Mouse (Mus musculus): ENCODE data around the gene Stpg4.
A peak's percentile ranks its signal among the peaks of the same experiment; 100 is the strongest.

The Stpg4 gene

GRCm38 (mm10) chr17:87427511-87427910, at the start of gene Stpg4:
Gene Stpg4, minus strand, starts transcription at chr17:87427741.
- no peak for DNase-seq (ENCODE audit: low spot score)

GRCm38 (mm10) chr17:87475356-87475755, 47.8 kb upstream of the Stpg4 start:
- no peak for DNase-seq (ENCODE audit: low spot score)

GRCm38 (mm10) chr17:87474501-87474795, 46.9 kb upstream of the Stpg4 start:
- DNase-seq (ENCODE audit: low spot score) = no peak

- DNase-seq (ENCODE audit: low spot score) = peak; percentile 66
Measured at GRCm38 (mm10) chr17:87473736-87474500, 46.4 kb upstream of the Stpg4 start.

- no peak for DNase-seq (ENCODE audit: low spot score)
Measured at GRCm38 (mm10) chr17:87473441-87473735, 45.8 kb upstream of the Stpg4 start.

- DNase-seq (ENCODE audit: low spot score) = peak; percentile 50
Measured at GRCm38 (mm10) chr17:87472879-87473278, 45.3 kb upstream of the Stpg4 start.

GRCm38 (mm10) chr17:87471661-87472060, 44.1 kb upstream of the Stpg4 start:
- no peak for DNase-seq (ENCODE audit: low spot score)

- DNase-seq (ENCODE audit: low spot score) = no peak
Measured at GRCm38 (mm10) chr17:87470797-87471196, 43.3 kb upstream of the Stpg4 start.

GRCm38 (mm10) chr17:87470282-87470681, 42.7 kb upstream of the Stpg4 start:
- DNase-seq (ENCODE audit: low spot score) = no peak

- no peak for DNase-seq (ENCODE audit: low spot score)
Measured at GRCm38 (mm10) chr17:87469428-87469827, 41.9 kb upstream of the Stpg4 start.

- no peak for DNase-seq (ENCODE audit: low spot score)
Measured at GRCm38 (mm10) chr17:87468616-87469015, 41.1 kb upstream of the Stpg4 start.

GRCm38 (mm10) chr17:87461499-87461896, 34.0 kb upstream of the Stpg4 start:
- peak; percentile 27 for DNase-seq (ENCODE audit: low spot score)

GRCm38 (mm10) chr17:87460669-87461498, 33.3 kb upstream of the Stpg4 start:
- DNase-seq (ENCODE audit: low spot score) = peak; percentile 51

- DNase-seq (ENCODE audit: low spot score) = peak; percentile 27
Measured at GRCm38 (mm10) chr17:87459750-87460668, 32.5 kb upstream of the Stpg4 start.

GRCm38 (mm10) chr17:87458911-87459749, 31.6 kb upstream of the Stpg4 start:
- peak; percentile 46 for DNase-seq (ENCODE audit: low spot score)

- DNase-seq (ENCODE audit: low spot score) = no peak
Measured at GRCm38 (mm10) chr17:87457961-87458360, 30.4 kb upstream of the Stpg4 start.

- DNase-seq (ENCODE audit: low spot score) = no peak
Measured at GRCm38 (mm10) chr17:87454121-87454520, 26.6 kb upstream of the Stpg4 start.

- no peak for DNase-seq (ENCODE audit: low spot score)
Measured at GRCm38 (mm10) chr17:87453336-87453735, 25.8 kb upstream of the Stpg4 start.

- no peak for DNase-seq (ENCODE audit: low spot score)
Measured at GRCm38 (mm10) chr17:87448881-87449280, 21.3 kb upstream of the Stpg4 start.

- no peak for DNase-seq (ENCODE audit: low spot score)
Measured at GRCm38 (mm10) chr17:87448339-87448738, 20.8 kb upstream of the Stpg4 start.

- no peak for DNase-seq (ENCODE audit: low spot score)
Measured at GRCm38 (mm10) chr17:87447612-87448200, 20.2 kb upstream of the Stpg4 start.

Data from MN1 (cell line).